Mouse (Mus musculus) MEL (cell line): Measurements from ENCODE around the gene Gcm2.

Source experiments
- BHLHE40 ChIP-seq: IDR thresholded peaks from 2 replicates; pipeline ENCODE4 v1.6.1; 2012; ENCODE audit warnings: low read depth, mild to moderate bottlenecking, inconsistent platforms, low read length, improper control_type of control experiment, borderline replicate concordance
- GATA1 ChIP-seq: IDR thresholded peaks from 2 replicates; pipeline ENCODE4 v1.6.1; 2011; ENCODE audit warnings: low read depth, low read length, improper control_type of control experiment
- JUND ChIP-seq: IDR thresholded peaks from 2 replicates; pipeline ENCODE4 v1.6.1; 2011; ENCODE audit warnings: low read depth, mild to moderate bottlenecking, improper control_type of control experiment, low read length
- MAFK ChIP-seq: IDR thresholded peaks from 2 replicates; pipeline ENCODE4 v1.6.1; 2011; ENCODE audit warnings: low read depth, mild to moderate bottlenecking, low read length, improper control_type of control experiment, borderline replicate concordance
- MAZ ChIP-seq: IDR thresholded peaks from 2 replicates; pipeline ENCODE4 v1.6.1; 2012; ENCODE audit warnings: low read depth, mild to moderate bottlenecking, inconsistent platforms, low read length, improper control_type of control experiment
- MXI1 ChIP-seq: IDR thresholded peaks from 2 replicates; pipeline ENCODE4 v1.6.1; 2011; ENCODE audit warnings: mild to moderate bottlenecking, low read depth, low read length, improper control_type of control experiment
- MYB ChIP-seq: IDR thresholded peaks from 2 replicates; pipeline ENCODE4 v1.6.1; 2011; ENCODE audit warnings: mild to moderate bottlenecking, low read depth, low read length, improper control_type of control experiment
- MYC ChIP-seq: IDR thresholded peaks from 2 replicates; pipeline ENCODE4 v1.6.1; 2011; ENCODE audit warnings: low read depth, mild to moderate bottlenecking, low read length, improper control_type of control experiment, moderate library complexity
- POLR2AphosphoS5 ChIP-seq: IDR thresholded peaks from 2 replicates; pipeline ENCODE4 v1.6.1; 2012; ENCODE audit warnings: low read depth, borderline replicate concordance, mild to moderate bottlenecking, inconsistent platforms, low read length, moderate library complexity, mixed read lengths
- RAD21 ChIP-seq: IDR thresholded peaks from 2 replicates; pipeline ENCODE4 v1.6.1; 2011; ENCODE audit warnings: mild to moderate bottlenecking, low read depth, low read length, improper control_type of control experiment
- RCOR1 ChIP-seq: IDR thresholded peaks from 2 replicates; pipeline ENCODE4 v1.6.1; 2012; ENCODE audit warnings: low read depth, mild to moderate bottlenecking, inconsistent platforms, low read length, improper control_type of control experiment
- SMC3 ChIP-seq: IDR thresholded peaks from 2 replicates; pipeline ENCODE4 v1.6.1; 2011; ENCODE audit warnings: low read depth, low read length, improper control_type of control experiment
- TBP ChIP-seq: IDR thresholded peaks from 2 replicates; pipeline ENCODE4 v1.8.0; 2011; ENCODE audit warnings: low read depth, low read length, improper control_type of control experiment
- ZKSCAN1 ChIP-seq: IDR thresholded peaks from 2 replicates; pipeline ENCODE4 v1.6.1; 2012; ENCODE audit warnings: low read depth, mild to moderate bottlenecking, inconsistent platforms, low read length, improper control_type of control experiment, moderate library complexity

DNA sequence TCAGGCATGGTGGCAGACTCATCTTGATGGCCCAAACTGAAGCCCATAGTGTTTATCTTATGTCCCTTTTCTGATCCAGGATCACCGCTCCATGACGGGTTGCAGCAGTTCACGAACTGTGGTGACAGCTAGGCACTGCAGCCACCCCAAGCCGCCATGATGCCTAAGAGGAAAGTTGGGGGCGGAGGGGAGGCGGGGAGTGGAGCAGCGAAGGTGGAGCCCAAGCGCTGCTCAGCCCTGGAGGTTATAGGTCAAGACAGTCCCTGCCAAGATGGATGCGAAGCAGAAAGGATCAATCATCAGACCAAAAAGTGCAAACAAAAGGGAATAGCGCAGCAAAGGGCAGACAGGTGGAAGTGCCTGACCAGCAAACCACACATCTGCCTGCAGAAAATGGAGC lies 19.6 kb downstream of the Gcm2 start:
- no peak for TF ChIP-seq ZKSCAN1
- TF ChIP-seq MXI1 = no peak
- no peak for TF ChIP-seq MYB
- no peak for TF ChIP-seq TBP
- no peak for TF ChIP-seq MAZ
- TF ChIP-seq MYC = no peak
- no peak for TF ChIP-seq RAD21
- no peak for TF ChIP-seq JUND
- no peak for TF ChIP-seq GATA1
- TF ChIP-seq RCOR1 = no peak
- TF ChIP-seq MAFK = no peak
- TF ChIP-seq SMC3 = no peak
- no peak for TF ChIP-seq BHLHE40
- no peak for TF ChIP-seq POLR2AphosphoS5
